Mouse (Mus musculus) G1E (cell line): ENCODE results near the gene Sec24a.

Experiments used
- CTCF ChIP-seq: IDR thresholded peaks from 2 replicates; pipeline ENCODE4 v1.5.1; 2012; ENCODE audit warnings: low read depth, low read length, inconsistent platforms, mixed read lengths
- GATA1 ChIP-seq: IDR thresholded peaks from 2 replicates; pipeline ENCODE4 v1.6.1; 2012; ENCODE audit warnings: borderline replicate concordance, low read length, inconsistent platforms, mixed read lengths
- GATA2 ChIP-seq: IDR thresholded peaks from 2 replicates; pipeline ENCODE4 v1.6.1; 2012; ENCODE audit warnings: low read depth, low read length, inconsistent platforms, borderline replicate concordance
- POLR2AphosphoS5 ChIP-seq: IDR thresholded peaks from 2 replicates; pipeline ENCODE4 v1.6.1; 2012; ENCODE audit warnings: low read depth, low read length, inconsistent platforms; ENCODE audit not compliant: insufficient replicate concordance
- TAL1 ChIP-seq: conservative IDR thresholded peaks from 2 replicates; pipeline ENCODE4 v1.6.1; 2012; ENCODE audit warnings: low read depth, low read length, inconsistent platforms, mixed read lengths

DNA sequence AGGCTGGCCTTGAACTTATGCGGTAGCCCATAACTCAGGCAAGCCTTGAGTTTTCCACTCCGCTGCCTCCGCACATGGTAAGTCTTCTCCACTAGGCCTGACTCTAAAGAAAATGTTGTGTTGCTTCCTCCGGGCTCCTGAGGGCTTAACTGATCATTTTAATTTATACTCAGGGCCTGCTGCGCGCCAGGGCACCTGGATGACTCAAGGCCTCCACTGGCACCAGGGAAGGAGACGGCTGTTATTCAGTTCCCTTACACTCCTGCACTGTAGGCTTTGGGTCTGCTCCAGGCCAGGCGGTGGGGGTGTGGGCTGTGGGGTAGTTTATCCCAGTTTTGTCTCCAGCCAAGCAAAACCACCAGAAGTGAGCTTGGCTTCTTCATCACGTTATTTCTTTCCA lies 90.1 kb downstream of the Sec24a start:
- no peak for TF ChIP-seq GATA1
- no peak for TF ChIP-seq CTCF
- no peak for TF ChIP-seq POLR2AphosphoS5
- TF ChIP-seq TAL1, result no peak
- TF ChIP-seq GATA2, result no peak
